Mouse (Mus musculus) heart, embryonic 14.5 days (tissue): ENCODE measurements at regions not wholly inside any gene's neighbourhood (a gene's known extent, or its start where the extent isn't known, plus 50 kb on each side); places are given as distances from the start of the nearest gene placed in this dataset.

Experiments
- ATAC-seq: fragments of 200-750 bp; cut with Nextera tagmentation; 2 replicates; pipeline ENCODE4 v1.8.0; 2017; ENCODE audit warnings: low read depth, moderate TSS enrichment; ENCODE audit not compliant: insufficient number of reproducible peaks, insufficient read depth, low FRiP score
- H3K27ac ChIP-seq, 2 experiments: fragments of 200-500 bp in 1 of 2; fragments of 300-500 bp in 1 of 2; sonication (generic) in 1 of 2; replicated peaks in 1 of 2; 2 replicates each; pipeline ENCODE4 v1.5.1; 2012 to 2014; ENCODE audit warnings: low read depth in 2 of 2, low read length in 2 of 2, control low read depth in 1 of 2, mild to moderate bottlenecking in 1 of 2, mixed read lengths in 1 of 2; ENCODE audit not compliant: control insufficient read depth in 1 of 2, insufficient read depth in 1 of 2
- H3K27me3 ChIP-seq: fragments of 300-500 bp; sonication (generic); 2 replicates; pipeline ENCODE4 v1.6.1; 2014; ENCODE audit warnings: mild to moderate bottlenecking, low read length, control low read depth; ENCODE audit not compliant: control insufficient read depth, insufficient read depth
- H3K36me3 ChIP-seq: fragments of 300-500 bp; sonication (generic); 2 replicates; pipeline ENCODE4 v1.6.1; 2014; ENCODE audit warnings: mild to moderate bottlenecking, control low read depth, low read length, mixed read lengths; ENCODE audit not compliant: control insufficient read depth, insufficient read depth
- H3K4me1 ChIP-seq, 2 experiments: fragments of 200-500 bp in 1 of 2; fragments of 300-500 bp in 1 of 2; sonication (generic) in 1 of 2; 2 replicates each; pipeline ENCODE4 v1.6.1; 2012 to 2014; ENCODE audit warnings: low read length in 2 of 2, control low read depth in 1 of 2, mixed read lengths in 1 of 2; ENCODE audit not compliant: control insufficient read depth in 2 of 2, insufficient read depth in 2 of 2
- H3K4me2 ChIP-seq: fragments of 300-500 bp; sonication (generic); 2 replicates; pipeline ENCODE4 v1.6.1; 2014; ENCODE audit warnings: mild to moderate bottlenecking, low read length
- H3K4me3 ChIP-seq, 2 experiments: fragments of 200-500 bp in 1 of 2; fragments of 300-500 bp in 1 of 2; sonication (generic) in 1 of 2; 2 replicates each; pipeline ENCODE4 v1.5.1; 2012 to 2014; ENCODE audit warnings: low read length in 2 of 2, mild to moderate bottlenecking in 2 of 2, control low read depth in 1 of 2, low read depth in 1 of 2, moderate library complexity in 1 of 2; ENCODE audit not compliant: control insufficient read depth in 1 of 2, insufficient read depth in 1 of 2
- H3K9ac ChIP-seq: fragments of 300-500 bp; sonication (generic); 2 replicates; pipeline ENCODE4 v1.6.1; 2014; ENCODE audit warnings: mild to moderate bottlenecking, low read length
- H3K9me3 ChIP-seq: fragments of 300-500 bp; sonication (generic); 2 replicates; pipeline ENCODE4 v1.6.1; 2016; ENCODE audit warnings: low read length, control low read depth; ENCODE audit not compliant: control insufficient read depth
- WGBS: fragments of 180-500 bp; shearing (Covaris S2); extraction: QIAGEN DNeasy Blood & Tissue Kit; methylation state at CpG from one replicate; pipeline ENCODE4 v1.1.7; 2014; 5-methylcytosine and 5-hydroxymethylcytosine counted together

- Histone ChIP-seq H3K9me3 (no peaks in the 10 kb centered on the region), H3K9ac (no peak overlapping the region), H3K4me1 (no peaks in the 10 kb centered on the region), H3K27me3 (no peaks in the 10 kb centered on the region), H3K27ac (no peak overlapping the region), H3K4me3 (no peak overlapping the region), H3K4me2 (no peak overlapping the region), H3K36me3 (no peaks in the 10 kb centered on the region)
- no peak for ATAC-seq
- WGBS = 56% methylated on average over 2 of the region's 2 CpGs
Measured at GRCm38 (mm10) chr1:107977686-107978085, 387.9 kb downstream of the Serpinb8 start.

GRCm38 (mm10) chr1:107978411-107978810, 388.6 kb downstream of the Serpinb8 start:
- H3K36me3 ChIP-seq = no peaks in the 10 kb centered on the region
- no peak overlapping the region for H3K4me2 ChIP-seq
- no peaks in the 10 kb centered on the region for H3K27me3 ChIP-seq
- no peaks in the 10 kb centered on the region for H3K9me3 ChIP-seq
- no peak overlapping the region for H3K27ac ChIP-seq
- H3K4me3 ChIP-seq = no peak overlapping the region
- ATAC-seq = no peak
- H3K4me1 ChIP-seq = no peaks in the 10 kb centered on the region
- H3K9ac ChIP-seq = no peak overlapping the region
- WGBS = 30% methylated on average over 5 of the region's 5 CpGs

- WGBS = 83% methylated on average over 2 of the region's 2 CpGs
- no peak overlapping the region for H3K4me2 ChIP-seq
- no peaks in the 10 kb centered on the region for H3K36me3 ChIP-seq
- H3K4me3 ChIP-seq = no peak overlapping the region
- no peak overlapping the region for H3K9ac ChIP-seq
- no peak for ATAC-seq
- H3K9me3 ChIP-seq = no peaks in the 10 kb centered on the region
- H3K27ac ChIP-seq = no peak overlapping the region
- H3K4me1 ChIP-seq = no peaks in the 10 kb centered on the region
- no peaks in the 10 kb centered on the region for H3K27me3 ChIP-seq
Measured at GRCm38 (mm10) chr1:107985646-107986045, 395.8 kb downstream of the Serpinb8 start.

- Histone ChIP-seq H3K27me3 (no peaks in the 10 kb centered on the region), H3K4me2 (no peak overlapping the region), H3K27ac (no peak overlapping the region), H3K4me3 (no peak overlapping the region), H3K9ac (no peak overlapping the region), H3K9me3 (no peaks in the 10 kb centered on the region), H3K36me3 (no peaks in the 10 kb centered on the region), H3K4me1 (no peaks in the 10 kb centered on the region)
- WGBS = 57% methylated on average over 4 of the region's 4 CpGs
- ATAC-seq = no peak
Measured at GRCm38 (mm10) chr1:107988076-107988475, 398.3 kb downstream of the Serpinb8 start.

GRCm38 (mm10) chr1:107993013-107993412, 403.2 kb downstream of the Serpinb8 start:
- no peak for ATAC-seq
- H3K27ac ChIP-seq = no peak overlapping the region
- no peak overlapping the region for H3K9ac ChIP-seq
- H3K4me2 ChIP-seq = no peak overlapping the region
- H3K9me3 ChIP-seq = no peaks in the 10 kb centered on the region
- H3K27me3 ChIP-seq = no peaks in the 10 kb centered on the region
- no peaks in the 10 kb centered on the region for H3K4me1 ChIP-seq
- H3K4me3 ChIP-seq = no peak overlapping the region
- 63% methylated on average over 4 of the region's 4 CpGs for WGBS
- H3K36me3 ChIP-seq = no peaks in the 10 kb centered on the region

GRCm38 (mm10) chr1:108023721-108024353, 434.0 kb downstream of the Serpinb8 start:
- no peak for ATAC-seq
- Histone ChIP-seq H3K9ac (no peak overlapping the region), H3K27me3 (no peaks in the 10 kb centered on the region), H3K27ac (no peak overlapping the region), H3K4me1 (no peaks in the 10 kb centered on the region), H3K4me3 (no peak overlapping the region), H3K4me2 (no peak overlapping the region), H3K36me3 (no peaks in the 10 kb centered on the region), H3K9me3 (no peaks in the 10 kb centered on the region)
- WGBS = 70% methylated on average over 5 of the region's 5 CpGs

GRCm38 (mm10) chr1:108024705-108025104, 434.9 kb downstream of the Serpinb8 start:
- Histone ChIP-seq H3K27me3 (no peaks in the 10 kb centered on the region), H3K4me1 (no peaks in the 10 kb centered on the region), H3K27ac (no peak overlapping the region), H3K4me2 (no peak overlapping the region), H3K9me3 (no peaks in the 10 kb centered on the region), H3K36me3 (no peaks in the 10 kb centered on the region), H3K9ac (no peak overlapping the region), H3K4me3 (no peak overlapping the region)
- no peak for ATAC-seq
- WGBS = 47% methylated on average over 1 of the region's 1 CpGs

- no peak for ATAC-seq
- Histone ChIP-seq H3K27ac (no peak overlapping the region), H3K4me2 (no peak overlapping the region), H3K27me3 (no peaks in the 10 kb centered on the region), H3K9me3 (no peaks in the 10 kb centered on the region), H3K4me3 (no peak overlapping the region), H3K9ac (no peak overlapping the region), H3K36me3 (no peaks in the 10 kb centered on the region), H3K4me1 (no peaks in the 10 kb centered on the region)
Measured at GRCm38 (mm10) chr1:108026461-108026860, 436.7 kb downstream of the Serpinb8 start.
